Mouse (Mus musculus): ENCODE measurements at regions not wholly inside any gene's neighbourhood (a gene's known extent, or its start where the extent isn't known, plus 50 kb on each side); places are given as distances from the start of the nearest gene placed in this dataset.
"Not testable (repeated sequence)": the region's sequence is repeated elsewhere in the genome, so short reads cannot be mapped to it uniquely, and the experiment has no call there.

DNA sequence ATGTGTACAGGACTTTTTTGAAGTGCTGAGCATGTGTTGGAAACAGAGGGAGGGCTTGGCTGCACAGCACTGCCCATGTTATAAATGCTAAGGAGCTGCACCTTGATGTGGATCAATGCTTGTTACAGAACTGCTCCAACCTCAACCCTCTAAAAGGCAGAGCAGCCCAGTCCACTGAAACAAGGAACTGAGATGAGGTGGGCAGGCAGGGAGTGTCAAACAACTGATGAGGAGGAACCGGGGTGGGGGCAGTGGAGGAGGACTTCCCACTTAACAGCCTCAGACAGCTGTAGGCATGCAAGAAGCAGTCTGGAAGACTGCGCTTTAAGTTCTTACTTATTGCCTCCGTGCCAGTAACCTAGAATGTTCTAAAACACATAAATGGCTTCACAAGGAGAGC, 51.1 kb upstream of the AU015836 start:
- TF ChIP-seq POLR2A, CTCF (IDR thresholded peaks at IDR 0.05; ENCODE audit: insufficient read depth, low read depth, low read length): not testable (repeated sequence)

Measured in olfactory bulb, adult 2 months (tissue).